Mouse (Mus musculus) forebrain, embryonic 16.5 days (tissue): ENCODE data around the gene Cblb. TPM values are rescaled to one million over a fixed set of nuclear protein-coding genes. Genes with fewer than 3 reads are reported as not detected.

ENCODE experiments used
- ATAC-seq: fragments of 200-750 bp; cut with Nextera tagmentation; 2 replicates; pipeline ENCODE4 v1.8.0; 2017; ENCODE audit warnings: mild to moderate bottlenecking, moderate library complexity
- H3K27ac ChIP-seq: fragments of 300-500 bp; sonication (generic); 2 replicates; pipeline ENCODE4 v1.5.1; 2014; ENCODE audit warnings: low read length, control low read depth
- H3K27me3 ChIP-seq: fragments of 300-500 bp; sonication (generic); replicated peaks from 2 replicates; pipeline ENCODE4 v1.6.1; 2014; ENCODE audit warnings: low read length; ENCODE audit not compliant: control insufficient read depth, insufficient read depth
- H3K36me3 ChIP-seq: fragments of 300-500 bp; sonication (generic); 2 replicates; pipeline ENCODE4 v1.6.1; 2014; ENCODE audit not compliant: control insufficient read depth, insufficient read depth
- H3K4me1 ChIP-seq: fragments of 300-500 bp; sonication (generic); replicated peaks from 2 replicates; pipeline ENCODE4 v1.6.1; 2014; ENCODE audit warnings: low read length; ENCODE audit not compliant: control insufficient read depth, insufficient read depth
- H3K4me2 ChIP-seq: fragments of 300-500 bp; sonication (generic); 2 replicates; pipeline ENCODE4 v1.6.1; 2014; ENCODE audit warnings: mild to moderate bottlenecking, low read length, control low read depth
- H3K4me3 ChIP-seq: fragments of 300-500 bp; sonication (generic); replicated peaks from 2 replicates; pipeline ENCODE4 v1.5.1; 2014; ENCODE audit warnings: mild to moderate bottlenecking, low read length, control low read depth
- H3K9ac ChIP-seq: fragments of 300-500 bp; sonication (generic); replicated peaks from 2 replicates; pipeline ENCODE4 v1.6.1; 2014; ENCODE audit warnings: low read depth, low read length, control low read depth
- H3K9me3 ChIP-seq: fragments of 300-500 bp; sonication (generic); 2 replicates; pipeline ENCODE4 v1.6.1; 2016; ENCODE audit warnings: low read length; ENCODE audit not compliant: control insufficient read depth
- WGBS: fragments of 180-500 bp; shearing (Covaris S2); extraction: QIAGEN DNeasy Blood & Tissue Kit; methylation state at CpG from one replicate; pipeline ENCODE4 v1.1.7; 2014; 5-methylcytosine and 5-hydroxymethylcytosine counted together
- polyA plus RNA-seq: library from polyadenylated mRNA; unstranded; fragments of >200 nt; fragmentation: Nextera tagmentation; extraction: Ambion mirVana; gene quantifications from 2 replicates; pipeline ENCODE4 v1.2.1, GENCODE M21; 2015

Cblb gene
- polyA plus RNA-seq, 1 experiment from 2014 or later: 21.3 TPM

DNA sequence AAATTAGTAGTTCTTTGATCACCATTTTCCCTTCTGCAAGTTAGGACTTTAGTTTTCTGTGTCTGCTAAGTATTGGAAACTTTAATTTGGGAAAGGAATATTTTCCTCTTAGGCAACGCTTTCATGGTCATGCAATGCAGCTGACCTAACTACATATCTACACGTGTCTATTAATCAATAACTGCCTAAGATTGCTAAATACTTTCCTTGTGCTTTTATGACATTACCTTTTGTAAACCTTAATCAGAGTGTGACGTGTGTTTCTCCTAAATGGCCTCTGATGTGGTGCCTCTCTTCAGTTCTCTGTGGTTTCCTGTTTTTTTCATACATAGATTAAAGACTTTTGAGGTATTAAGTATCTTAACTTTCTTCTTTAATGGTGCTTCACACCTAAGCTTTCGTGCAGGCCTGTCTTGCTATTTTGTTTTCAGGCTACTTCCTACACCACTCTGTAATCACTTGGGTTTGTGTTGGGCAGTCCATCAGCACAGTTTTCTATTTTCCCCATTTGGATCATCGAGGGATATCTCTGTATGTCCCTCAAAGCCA is 98.4 kb downstream of the Cblb start:
- H3K4me2 ChIP-seq: no peak overlapping the region
- no peaks in the 10 kb centered on the region for H3K36me3 ChIP-seq
- no peaks in the 10 kb centered on the region for H3K27me3 ChIP-seq
- peaks cover 3% of the 10 kb centered on the region for H3K4me1 ChIP-seq
- no peak overlapping the region for H3K27ac ChIP-seq
- H3K4me3 ChIP-seq: no peak overlapping the region
- no peak for ATAC-seq
- no peaks in the 10 kb centered on the region for H3K9me3 ChIP-seq
- no peak overlapping the region for H3K9ac ChIP-seq
- WGBS: 91% methylated on average over 5 of the region's 5 CpGs

- 88% methylated on average over 11 of the region's 11 CpGs for WGBS
- H3K27me3 ChIP-seq: no peaks in the 10 kb centered on the region
These were observed 101.9 kb downstream of the Cblb start for GRCm38 (mm10) chr16:52132808-52133490.

GRCm38 (mm10) chr16:52134631-52135227 is 103.7 kb downstream of the Cblb start:
- no peaks in the 10 kb centered on the region for H3K27me3 ChIP-seq
- H3K4me1 ChIP-seq: peaks cover 10% of the 10 kb centered on the region
- 39% methylated on average over 11 of the region's 11 CpGs for WGBS
- peaks cover 2% of the 10 kb centered on the region; the same call in 1 of the 2 replicates for H3K36me3 ChIP-seq
- H3K9ac ChIP-seq: no peak overlapping the region
- H3K9me3 ChIP-seq: no peaks in the 10 kb centered on the region
- peak overlapping the region; percentile 25 for H3K4me2 ChIP-seq
- no peak overlapping the region for H3K4me3 ChIP-seq
- peak overlapping the region; percentile 80 for H3K27ac ChIP-seq
- ATAC-seq: peak; percentile 92

More at GRCm38 (mm10) chr16:52132808-52133490, 101.9 kb downstream of the Cblb start:
- Histone ChIP-seq H3K4me3 (no peak overlapping the region), H3K4me2 (no peak overlapping the region), H3K9me3 (no peaks in the 10 kb centered on the region), H3K27ac (no peak overlapping the region), H3K9ac (no peak overlapping the region), H3K36me3 (no peaks in the 10 kb centered on the region), H3K4me1 (peaks cover 10% of the 10 kb centered on the region)
- ATAC-seq: no peak

- no peaks in the 10 kb centered on the region for H3K27me3 ChIP-seq
- peaks cover 10% of the 10 kb centered on the region for H3K4me1 ChIP-seq
- no peak overlapping the region for H3K4me3 ChIP-seq
- no peak overlapping the region for H3K9ac ChIP-seq
- no peak overlapping the region for H3K4me2 ChIP-seq
- H3K27ac ChIP-seq: no peak overlapping the region
- no peaks in the 10 kb centered on the region for H3K9me3 ChIP-seq
- whole genome bisulfite sequencing: 77% methylated on average over 9 of the region's 9 CpGs
- peaks cover 2% of the 10 kb centered on the region; the same call in 1 of the 2 replicates for H3K36me3 ChIP-seq
- no peak for ATAC-seq
These were observed 104.8 kb downstream of the Cblb start for GRCm38 (mm10) chr16:52135689-52136390.

GRCm38 (mm10) chr16:52143101-52143500 is 112.1 kb downstream of the Cblb start:
- Histone ChIP-seq H3K36me3 (peaks cover 9% of the 10 kb centered on the region), H3K9ac (no peak overlapping the region), H3K4me1 (peaks cover 8% of the 10 kb centered on the region), H3K27me3 (no peaks in the 10 kb centered on the region), H3K4me3 (no peak overlapping the region), H3K4me2 (no peak overlapping the region), H3K9me3 (no peaks in the 10 kb centered on the region), H3K27ac (no peak overlapping the region)
- WGBS: 91% methylated on average over 13 of the region's 13 CpGs
- no peak for ATAC-seq

DNA sequence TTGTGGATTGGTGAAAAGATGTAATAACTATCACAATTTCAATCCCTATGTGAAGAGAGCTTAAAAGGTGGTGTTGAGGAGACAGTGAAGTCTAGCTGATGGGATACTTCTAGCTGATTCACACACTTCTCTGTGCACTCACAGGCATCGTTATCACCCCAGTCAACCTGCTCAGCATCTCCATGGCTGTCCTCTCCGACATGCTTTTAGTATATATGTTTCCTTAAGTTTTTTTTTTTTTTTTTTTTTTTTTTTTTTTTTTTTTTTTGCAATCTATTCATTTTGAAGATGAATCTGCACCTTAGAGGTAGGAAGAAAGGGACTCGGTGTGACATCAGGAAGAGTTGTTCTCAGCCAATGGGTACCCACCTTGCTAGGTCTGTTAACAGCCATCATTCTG is 112.8 kb downstream of the Cblb start:
- Histone ChIP-seq H3K4me3 (no peak overlapping the region), H3K4me2 (no peak overlapping the region), H3K27me3 (no peaks in the 10 kb centered on the region), H3K36me3 (peaks cover 9% of the 10 kb centered on the region), H3K9me3 (no peaks in the 10 kb centered on the region), H3K9ac (no peak overlapping the region), H3K4me1 (peaks cover 8% of the 10 kb centered on the region), H3K27ac (no peak overlapping the region)
- WGBS: 98% methylated on average over 3 of the region's 3 CpGs
- ATAC-seq: no peak

DNA sequence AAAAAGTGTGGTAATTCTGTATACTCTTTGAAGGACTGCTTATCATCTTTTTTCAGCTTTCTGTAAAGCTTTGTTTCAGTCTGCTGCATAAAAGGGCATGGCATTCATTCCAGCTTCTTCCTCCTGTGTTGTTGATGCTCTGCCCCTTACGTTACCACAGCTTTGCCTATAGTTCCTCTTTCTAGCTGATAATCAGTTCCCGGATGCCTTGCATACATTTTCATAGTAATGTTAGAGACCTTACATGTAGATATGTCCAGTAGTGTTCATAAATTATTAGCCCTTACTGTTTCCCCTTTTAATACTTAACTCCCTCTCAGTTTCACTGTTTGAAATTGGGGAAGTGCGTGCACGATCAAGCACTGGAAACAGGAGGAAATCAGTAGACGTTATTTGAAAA is 113.8 kb downstream of the Cblb start:
- Histone ChIP-seq H3K4me2 (no peak overlapping the region), H3K27me3 (no peaks in the 10 kb centered on the region), H3K4me1 (peaks cover 12% of the 10 kb centered on the region), H3K4me3 (no peak overlapping the region), H3K36me3 (peaks cover 6% of the 10 kb centered on the region), H3K9ac (no peak overlapping the region), H3K9me3 (no peaks in the 10 kb centered on the region), H3K27ac (no peak overlapping the region)
- ATAC-seq: no peak
- 87% methylated on average over 5 of the region's 5 CpGs for WGBS

DNA sequence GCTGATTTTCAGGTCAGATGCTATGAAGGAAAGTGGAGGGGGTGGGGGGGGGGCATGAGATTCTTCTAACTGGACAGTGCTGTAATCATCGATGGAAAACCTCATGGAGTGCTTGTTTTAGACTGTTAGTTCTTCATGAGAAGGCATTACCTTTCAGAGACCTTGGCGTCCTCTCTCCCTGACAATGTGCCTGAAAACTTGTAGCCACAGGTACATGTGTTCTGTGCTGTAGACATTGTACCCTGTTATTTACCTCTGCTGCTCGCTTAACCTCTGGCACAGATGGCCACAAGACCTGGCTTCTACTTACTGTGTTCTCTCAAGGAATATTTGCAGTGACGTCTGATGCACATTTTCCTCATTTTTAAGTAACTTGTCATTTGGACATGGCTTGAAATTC is 114.5 kb downstream of the Cblb start:
- Histone ChIP-seq H3K9ac (no peak overlapping the region), H3K27me3 (no peaks in the 10 kb centered on the region), H3K36me3 (peaks cover 6% of the 10 kb centered on the region), H3K9me3 (no peaks in the 10 kb centered on the region), H3K4me1 (peaks cover 12% of the 10 kb centered on the region), H3K27ac (no peak overlapping the region), H3K4me3 (no peak overlapping the region), H3K4me2 (no peak overlapping the region)
- 88% methylated on average over 4 of the region's 4 CpGs for WGBS
- no peak for ATAC-seq

GRCm38 (mm10) chr16:52146976-52147696 is 116.1 kb downstream of the Cblb start:
- no peaks in the 10 kb centered on the region for H3K9me3 ChIP-seq
- peaks cover 12% of the 10 kb centered on the region for H3K4me1 ChIP-seq
- H3K27ac ChIP-seq: no peak overlapping the region
- no peaks in the 10 kb centered on the region for H3K27me3 ChIP-seq
- peak; percentile 68; the same call in 1 of the 2 replicates for ATAC-seq
- no peak overlapping the region for H3K9ac ChIP-seq
- H3K36me3 ChIP-seq: peaks cover 6% of the 10 kb centered on the region
- no peak overlapping the region for H3K4me3 ChIP-seq
- no peak overlapping the region for H3K4me2 ChIP-seq
- 58% methylated on average over 11 of the region's 11 CpGs for WGBS
